Mouse (Mus musculus) cortical plate, adult 2 months (tissue): ENCODE measurements around the gene Spns2.

Source experiments
- CTCF ChIP-seq: fragments of 200-500 bp; IDR thresholded peaks from 2 replicates; pipeline ENCODE4 v1.5.1; 2011; ENCODE audit warnings: mild to moderate bottlenecking, control low read depth, low read length; ENCODE audit not compliant: insufficient read depth; ENCODE audit errors: extremely low read depth
- POLR2A ChIP-seq: fragments of 200-500 bp; IDR thresholded peaks from 2 replicates; pipeline ENCODE4 v1.6.1; 2011; ENCODE audit warnings: mild to moderate bottlenecking, low read length, control low read depth; ENCODE audit not compliant: insufficient read depth; ENCODE audit errors: extremely low read depth

- TF ChIP-seq CTCF (no peak), POLR2A (peak; percentile 63)
Measured at GRCm38 (mm10) chr11:72502236-72502635, 12.5 kb upstream of the Spns2 start.
